Mouse (Mus musculus) heart, adult 2 months (tissue): ENCODE measurements around the gene Etv1.

Source experiments
- CTCF ChIP-seq: fragments of 200-600 bp; IDR thresholded peaks from 2 replicates; pipeline ENCODE4 v1.8.1; 2022; ENCODE audit warnings: antibody characterized with exemption, mild to moderate bottlenecking, moderate library complexity
- EP300 ChIP-seq: fragments of 200-500 bp; IDR thresholded peaks from 2 replicates; pipeline ENCODE4 v1.6.1; 2011; ENCODE audit warnings: low read depth, low read length, control low read depth; ENCODE audit not compliant: insufficient read depth
- POLR2A ChIP-seq: fragments of 200-500 bp; IDR thresholded peaks from 2 replicates; pipeline ENCODE4 v1.6.1; 2011; ENCODE audit warnings: mild to moderate bottlenecking, low read depth, low read length, control low read depth; ENCODE audit not compliant: insufficient read depth

- TF ChIP-seq CTCF (no peak), POLR2A (no peak), EP300 (no peak)
Measured at GRCm38 (mm10) chr12:38729661-38730060, 49.5 kb upstream of the Etv1 start.
